Mouse (Mus musculus) urinary bladder, postnatal 25 days (tissue): ENCODE measurements at regions not wholly inside any gene's neighbourhood (a gene's known extent, or its start where the extent isn't known, plus 50 kb on each side); places are given as distances from the start of the nearest gene placed in this dataset.

Experiments
- DNase-seq: peaks from one replicate; pipeline ENCODE4 v3.0.0; 2022; ENCODE audit warnings: low spot score

- no peak for DNase-seq
Observed at GRCm38 (mm10) chr4:87501791-87502190, 271.5 kb upstream of the Slc24a2 start.

DNA sequence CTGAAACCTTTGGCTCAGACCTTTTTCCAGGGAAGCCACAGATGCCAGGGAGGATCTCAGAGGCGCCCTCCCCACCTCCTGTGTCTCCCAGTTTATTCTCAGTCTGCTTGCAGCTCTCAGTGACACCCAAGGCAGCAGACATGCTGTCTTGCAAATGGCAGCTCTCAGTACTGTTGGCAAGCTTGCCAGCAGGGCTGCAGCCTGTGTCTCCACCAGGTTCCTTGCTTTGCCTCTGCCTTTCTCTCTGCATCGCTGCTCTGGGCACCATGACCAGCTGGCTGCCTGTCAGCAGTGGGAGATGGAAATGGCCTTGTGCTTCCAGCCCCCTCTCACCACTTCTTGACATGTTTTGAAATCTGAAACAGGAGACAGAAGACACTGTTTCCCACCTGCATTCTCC, 270.2 kb upstream of the Slc24a2 start:
- DNase-seq: no peak

GRCm38 (mm10) chr4:87487798-87488197, 257.5 kb upstream of the Slc24a2 start:
- DNase-seq: no peak

- no peak for DNase-seq
Observed at GRCm38 (mm10) chr4:87475537-87475936, 245.3 kb upstream of the Slc24a2 start.

GRCm38 (mm10) chr4:87473331-87474039, 243.2 kb upstream of the Slc24a2 start:
- no peak for DNase-seq

DNA sequence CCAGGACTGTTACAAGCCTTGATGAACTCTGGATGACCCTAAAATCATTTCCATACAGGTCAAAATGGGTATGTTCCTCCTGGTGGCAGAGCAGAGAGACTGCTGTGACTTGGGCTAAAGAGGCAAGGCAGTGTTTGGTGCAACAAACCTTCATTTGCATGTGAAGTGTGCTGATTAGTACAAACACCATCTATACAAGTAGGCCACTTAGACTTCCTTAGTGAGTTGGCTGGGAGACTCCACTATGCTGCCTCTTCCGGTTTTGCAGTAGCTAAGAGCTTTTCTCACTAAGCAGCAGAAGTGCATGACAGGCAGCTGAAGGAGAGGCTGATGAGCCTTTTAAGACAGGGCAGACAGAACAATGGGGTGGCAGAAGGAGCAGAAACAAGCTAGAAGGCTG, 242.5 kb upstream of the Slc24a2 start:
- DNase-seq: no peak

- no peak for DNase-seq
Observed at GRCm38 (mm10) chr4:87471385-87471784, 241.1 kb upstream of the Slc24a2 start.

GRCm38 (mm10) chr4:87467600-87467999, 237.3 kb upstream of the Slc24a2 start:
- no peak for DNase-seq

GRCm38 (mm10) chr4:87467018-87467417, 236.7 kb upstream of the Slc24a2 start:
- DNase-seq: no peak

- DNase-seq: no peak
Observed at GRCm38 (mm10) chr4:87461181-87461912, 231.1 kb upstream of the Slc24a2 start.

GRCm38 (mm10) chr4:87455863-87456578, 225.7 kb upstream of the Slc24a2 start:
- DNase-seq: no peak

- DNase-seq: no peak
Observed at GRCm38 (mm10) chr4:87452122-87452521, 221.8 kb upstream of the Slc24a2 start.

DNA sequence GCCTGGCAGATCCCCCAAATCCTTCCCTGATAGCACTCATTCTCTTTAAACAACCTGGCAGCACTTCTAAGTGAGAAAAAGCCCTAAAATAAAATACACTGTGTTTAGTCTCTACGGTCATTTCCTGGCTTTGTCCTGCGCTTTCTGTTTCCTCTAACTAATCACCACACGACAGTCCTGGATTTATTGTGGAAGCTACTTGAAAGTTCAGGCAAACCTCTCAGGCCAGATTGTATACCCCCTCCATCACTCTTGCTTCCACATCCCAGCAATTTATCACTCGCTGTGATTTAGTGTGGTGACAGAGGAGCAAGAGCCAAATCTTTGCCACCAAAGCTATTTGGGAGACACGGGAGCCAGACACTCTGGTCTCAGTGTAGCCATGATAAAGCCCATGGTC, 221.0 kb upstream of the Slc24a2 start:
- no peak for DNase-seq

DNA sequence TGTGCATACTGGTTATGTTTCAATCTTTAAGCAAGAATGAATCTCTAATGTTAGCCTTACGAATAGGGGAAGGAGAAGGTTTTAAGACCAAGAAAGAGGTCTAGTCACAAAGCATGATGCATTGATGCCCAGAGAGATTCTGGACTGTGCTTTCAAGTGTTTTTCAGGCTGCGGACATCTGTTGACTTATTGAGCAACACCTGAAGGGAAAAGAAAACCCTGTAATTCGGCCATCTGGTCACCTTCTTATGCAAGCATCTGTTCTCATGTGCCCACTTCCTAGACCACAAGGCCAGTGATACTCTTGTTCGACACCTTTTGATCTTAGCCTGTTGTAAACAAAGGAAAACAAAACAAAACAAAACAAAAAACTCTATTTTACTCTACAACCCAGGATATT, 218.1 kb upstream of the Slc24a2 start:
- DNase-seq: no peak

- no peak for DNase-seq
Observed at GRCm38 (mm10) chr4:87446856-87447255, 216.6 kb upstream of the Slc24a2 start.

- DNase-seq: no peak
Observed at GRCm38 (mm10) chr4:87434136-87434535, 203.9 kb upstream of the Slc24a2 start.

DNA sequence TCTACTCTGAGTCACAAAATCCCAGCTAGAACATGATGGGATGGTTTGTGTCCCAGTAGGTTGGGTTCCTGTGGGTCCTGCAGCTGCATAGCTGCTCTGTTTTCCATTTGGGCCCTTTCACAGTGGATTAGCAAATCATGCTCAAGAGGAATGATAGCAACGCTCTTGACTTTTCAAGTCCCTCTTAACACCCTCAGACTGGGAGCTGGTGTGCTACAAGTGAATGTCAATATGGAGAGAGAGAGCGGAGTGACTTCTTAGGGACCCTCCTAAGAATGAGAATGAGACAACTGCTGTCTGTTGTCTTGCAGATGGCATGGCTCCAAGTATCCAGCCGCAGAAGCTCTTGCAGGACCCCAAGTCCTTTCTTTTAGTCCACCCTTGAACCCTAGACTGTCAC, 198.1 kb upstream of the Slc24a2 start:
- no peak for DNase-seq

DNA sequence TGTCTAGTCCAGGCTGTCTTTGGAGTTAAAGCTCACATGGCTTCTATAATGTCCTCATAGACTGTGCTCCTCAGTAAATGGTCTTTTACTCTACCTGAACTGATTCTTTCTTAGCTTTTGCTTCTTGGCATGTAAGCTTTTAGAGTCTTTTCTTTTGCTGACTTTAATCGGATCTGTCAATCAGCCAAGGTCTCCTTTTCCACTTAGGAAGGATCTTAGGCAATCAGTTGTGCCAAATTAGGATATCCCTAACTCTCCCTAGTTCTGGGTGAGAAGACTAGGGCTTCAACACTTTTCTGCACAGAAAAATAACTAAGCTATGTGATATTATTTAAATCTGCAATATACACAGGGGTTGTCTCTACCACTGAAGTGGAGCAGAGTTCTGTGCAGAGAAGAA, 193.8 kb upstream of the Slc24a2 start:
- DNase-seq: no peak

GRCm38 (mm10) chr4:87422588-87422987, 192.3 kb upstream of the Slc24a2 start:
- no peak for DNase-seq

- no peak for DNase-seq
Observed at GRCm38 (mm10) chr4:87403354-87403753, 173.1 kb upstream of the Slc24a2 start.

- DNase-seq: no peak
Observed at GRCm38 (mm10) chr4:87402173-87402556, 171.9 kb upstream of the Slc24a2 start.

DNA sequence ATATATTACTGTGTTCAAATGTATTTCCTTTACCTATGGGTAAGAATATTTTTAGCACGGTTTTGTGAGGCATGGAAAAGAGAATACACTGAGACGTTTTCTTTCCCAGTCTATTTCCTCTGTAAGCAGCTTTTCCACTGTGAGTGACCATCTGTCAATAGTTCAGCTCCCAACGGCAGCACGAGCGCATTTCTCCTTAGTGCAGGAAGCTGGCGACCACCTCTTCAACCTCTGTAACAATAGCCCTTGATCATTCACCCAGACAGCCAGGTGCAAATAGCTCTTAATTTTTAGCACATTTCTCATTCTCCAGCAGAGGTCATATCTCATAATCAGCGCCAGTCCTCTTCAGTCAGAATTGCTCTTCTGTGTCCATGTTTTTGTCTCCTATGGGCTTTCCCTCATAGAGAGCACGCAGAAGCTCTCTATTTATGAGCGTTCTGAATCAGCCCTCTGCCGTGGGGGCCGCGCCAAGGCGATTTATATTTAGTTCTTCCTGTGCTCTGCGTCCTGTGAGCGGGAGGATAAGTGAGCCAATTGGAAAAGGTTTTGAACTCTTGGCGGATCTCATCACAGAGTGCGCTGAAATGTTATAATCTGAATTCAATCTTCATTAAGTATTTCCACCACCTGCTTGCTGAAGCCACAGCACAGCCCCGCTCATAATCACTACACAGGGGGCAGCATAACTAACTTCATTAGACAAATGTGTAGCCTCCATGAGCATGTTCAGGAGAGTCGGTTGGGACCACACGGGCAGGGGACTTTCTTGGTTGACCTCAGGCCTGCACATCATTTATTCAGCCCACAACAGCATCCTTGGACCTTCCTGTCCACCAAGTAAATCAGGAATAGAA, 171.3 kb upstream of the Slc24a2 start:
- DNase-seq: no peak
